Mouse (Mus musculus) common myeloid progenitor, adult 5-6 weeks (primary cell): Measurements from ENCODE around the gene Nup188. TPM values are rescaled to one million over a fixed set of nuclear protein-coding genes. Genes with fewer than 3 reads are reported as not detected.

Experiments used
- ATAC-seq: replicated peaks from 2 replicates; pipeline ENCODE4 v1.8.0; 2016; ENCODE audit warnings: low read depth, mild to moderate bottlenecking, moderate TSS enrichment, inconsistent platforms; ENCODE audit not compliant: poor library complexity, severe bottlenecking
- total RNA-seq: library from RNA; stranded (forward); fragments of 200-1000, 187-1606 nt; gene quantifications from 2 replicates; pipeline ENCODE4 v1.2.3, GENCODE M21; 2017

Nup188 gene
- total RNA-seq, 1 experiment from 2014 or later = 31.6 TPM

DNA sequence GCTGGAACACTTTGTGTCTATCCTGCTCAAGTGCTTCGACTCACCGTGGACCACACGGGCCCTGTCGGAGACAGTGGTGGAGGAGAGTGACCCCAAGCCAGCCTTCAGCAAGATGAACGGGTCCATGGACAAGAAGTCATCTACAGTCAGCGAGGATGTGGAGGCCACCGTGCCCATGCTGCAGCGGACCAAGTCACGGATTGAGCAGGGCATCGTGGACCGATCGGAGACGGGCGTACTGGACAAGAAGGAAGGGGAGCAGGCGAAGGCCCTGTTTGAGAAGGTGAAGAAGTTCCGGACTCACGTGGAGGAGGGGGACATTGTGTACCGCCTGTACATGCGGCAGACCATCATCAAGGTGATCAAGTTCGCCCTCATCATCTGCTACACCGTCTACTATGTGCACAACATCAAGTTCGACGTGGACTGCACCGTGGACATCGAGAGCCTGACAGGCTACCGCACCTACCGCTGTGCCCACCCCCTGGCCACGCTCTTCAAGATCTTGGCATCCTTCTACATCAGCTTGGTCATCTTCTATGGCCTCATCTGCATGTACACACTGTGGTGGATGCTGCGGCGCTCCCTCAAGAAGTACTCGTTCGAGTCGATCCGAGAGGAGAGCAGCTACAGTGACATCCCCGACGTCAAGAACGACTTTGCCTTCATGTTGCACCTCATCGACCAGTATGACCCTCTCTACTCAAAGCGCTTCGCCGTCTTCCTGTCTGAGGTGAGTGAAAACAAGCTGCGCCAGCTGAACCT lies 30.4 kb upstream of the Nup188 start:
- no peak for ATAC-seq

GRCm38 (mm10) chr2:30256616-30257350 lies 29.4 kb upstream of the Nup188 start:
- ATAC-seq = no peak

DNA sequence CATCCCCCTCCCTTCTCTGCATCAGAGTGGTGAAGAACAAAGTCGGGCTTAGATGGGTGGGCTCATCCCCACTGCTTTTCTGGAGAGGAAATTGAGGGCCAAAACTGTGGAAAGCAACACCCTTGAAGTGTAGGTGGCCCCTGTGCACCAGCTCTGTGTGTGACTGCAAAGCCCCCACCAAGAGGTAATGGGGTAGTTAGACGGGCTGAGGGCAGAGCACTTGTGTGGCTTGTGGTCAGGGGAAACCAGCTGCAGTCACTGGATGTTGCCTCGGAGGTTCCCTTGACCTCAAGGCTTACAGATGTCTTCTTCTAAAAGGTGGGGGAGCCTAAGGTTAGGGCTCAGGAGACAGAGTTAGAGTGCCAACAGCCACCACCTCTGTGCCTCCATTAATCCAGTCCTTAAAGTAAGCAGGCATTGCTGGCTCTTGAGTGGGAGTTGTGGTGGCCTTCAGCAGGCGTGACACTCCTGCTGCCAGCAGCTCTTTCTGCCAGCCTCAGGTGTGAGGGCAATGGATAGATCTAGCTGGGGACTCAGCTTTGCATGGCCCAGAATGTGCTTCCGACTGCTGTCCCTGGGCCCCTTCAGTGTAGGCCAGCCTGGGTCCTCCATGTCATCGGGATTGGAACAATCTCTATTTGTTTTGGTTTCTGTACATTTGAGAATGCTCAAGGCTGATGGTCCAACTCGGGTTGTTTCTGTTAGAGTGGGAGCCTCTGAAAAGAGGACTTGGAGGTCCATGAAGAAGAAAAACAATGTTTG lies 28.3 kb upstream of the Nup188 start:
- ATAC-seq = peak; percentile 68

DNA sequence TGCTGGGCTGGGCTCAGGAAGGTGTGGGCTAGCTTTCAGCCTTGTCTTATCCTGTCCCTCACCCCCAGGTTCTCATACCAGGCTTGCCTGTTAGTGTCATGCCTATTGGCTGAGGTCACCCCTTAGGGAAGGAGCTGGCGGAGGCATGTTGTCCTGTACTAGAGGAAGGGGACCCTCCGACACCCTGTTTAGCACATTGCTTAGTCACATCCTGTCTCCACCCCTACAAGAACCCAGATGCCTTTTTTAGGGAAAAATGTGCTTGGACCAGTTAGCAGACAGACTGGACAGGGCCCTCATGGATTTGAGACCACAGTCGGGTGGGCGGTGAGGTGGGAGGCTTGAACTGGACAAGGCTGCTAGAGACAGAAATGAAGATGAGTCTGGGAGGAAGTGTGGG lies 27.6 kb upstream of the Nup188 start:
- ATAC-seq = 0 out of 2 replicates have a peak, but pooled peaks have one; percentile 12

DNA sequence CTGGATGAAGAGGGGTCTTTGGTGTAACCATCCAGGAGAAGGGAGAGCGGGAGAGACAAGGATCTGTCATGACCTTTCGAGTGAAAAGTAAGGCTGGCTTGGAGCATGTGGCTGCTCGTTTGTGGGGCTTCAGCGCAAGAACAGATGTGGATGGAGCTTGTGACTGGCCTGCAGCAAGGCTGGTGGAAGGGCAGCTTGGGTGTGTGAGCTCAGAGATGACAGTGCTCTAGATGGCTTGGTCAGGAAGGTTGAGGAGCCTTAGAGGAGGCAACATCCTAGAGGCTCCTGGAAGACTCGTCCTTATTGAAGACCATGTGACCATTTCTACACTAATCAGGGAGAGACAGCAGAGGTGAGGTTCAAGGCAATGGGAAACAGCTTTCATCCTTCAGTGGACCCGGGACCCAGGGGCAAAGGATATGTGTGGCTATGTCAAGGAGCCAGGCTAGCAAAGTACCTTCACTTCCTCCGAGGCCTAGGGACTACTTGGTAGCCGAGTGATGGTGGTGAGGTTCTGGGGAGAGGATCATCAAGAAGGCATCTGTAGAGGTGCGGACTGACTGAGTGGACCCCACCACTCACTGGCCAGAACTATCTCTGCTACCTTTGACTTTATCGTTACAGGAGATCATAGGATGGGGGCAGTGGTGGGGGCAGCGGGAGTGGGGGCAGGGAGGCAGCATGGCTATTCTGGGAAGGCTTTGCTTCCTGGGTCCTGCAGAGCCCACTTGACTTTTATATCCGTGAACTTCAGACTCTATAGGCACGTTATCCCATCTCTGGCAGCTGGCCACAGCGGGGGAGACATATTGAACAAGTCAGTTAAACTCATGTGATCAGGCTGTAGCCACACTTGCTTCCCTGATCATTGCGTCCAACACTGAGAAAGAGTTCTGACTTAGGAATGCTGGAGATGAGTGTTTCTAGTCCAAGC lies 26.8 kb upstream of the Nup188 start:
- no peak for ATAC-seq

GRCm38 (mm10) chr2:30261064-30261736 lies 25.0 kb upstream of the Nup188 start:
- ATAC-seq = no peak

- no peak for ATAC-seq
These were observed 24.0 kb upstream of the Nup188 start for GRCm38 (mm10) chr2:30261921-30262839.

DNA sequence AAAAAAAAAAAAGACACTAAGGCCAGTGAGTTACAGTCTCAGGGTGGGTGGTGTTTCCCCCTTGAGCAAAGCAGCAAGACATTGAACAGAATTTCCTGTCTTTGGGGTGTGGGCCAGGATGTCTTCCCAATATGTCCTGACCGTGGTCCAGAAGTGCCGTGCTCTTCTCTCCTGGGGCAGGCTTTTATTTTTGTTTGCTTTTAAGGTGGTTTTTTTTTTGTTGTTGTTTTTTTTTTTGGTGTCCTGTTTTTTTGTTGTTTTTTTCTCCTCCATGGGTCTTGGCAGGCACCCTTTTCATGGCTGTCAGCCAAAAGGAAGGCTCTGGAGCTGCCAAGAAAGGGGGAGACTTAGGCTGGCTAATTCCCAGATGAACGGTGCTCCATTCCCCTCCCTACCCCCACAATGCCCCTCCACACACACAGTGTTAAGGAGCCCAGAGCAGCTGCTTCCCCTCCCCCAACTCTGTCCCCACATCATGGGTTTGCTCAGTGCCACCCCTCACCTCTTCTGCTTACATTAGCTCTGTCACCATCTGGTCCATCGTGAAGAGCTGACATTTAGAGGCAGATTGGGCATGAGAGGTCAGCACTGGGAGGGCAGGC lies 23.3 kb upstream of the Nup188 start:
- no peak for ATAC-seq

GRCm38 (mm10) chr2:30263811-30264210 lies 22.4 kb upstream of the Nup188 start:
- no peak for ATAC-seq

DNA sequence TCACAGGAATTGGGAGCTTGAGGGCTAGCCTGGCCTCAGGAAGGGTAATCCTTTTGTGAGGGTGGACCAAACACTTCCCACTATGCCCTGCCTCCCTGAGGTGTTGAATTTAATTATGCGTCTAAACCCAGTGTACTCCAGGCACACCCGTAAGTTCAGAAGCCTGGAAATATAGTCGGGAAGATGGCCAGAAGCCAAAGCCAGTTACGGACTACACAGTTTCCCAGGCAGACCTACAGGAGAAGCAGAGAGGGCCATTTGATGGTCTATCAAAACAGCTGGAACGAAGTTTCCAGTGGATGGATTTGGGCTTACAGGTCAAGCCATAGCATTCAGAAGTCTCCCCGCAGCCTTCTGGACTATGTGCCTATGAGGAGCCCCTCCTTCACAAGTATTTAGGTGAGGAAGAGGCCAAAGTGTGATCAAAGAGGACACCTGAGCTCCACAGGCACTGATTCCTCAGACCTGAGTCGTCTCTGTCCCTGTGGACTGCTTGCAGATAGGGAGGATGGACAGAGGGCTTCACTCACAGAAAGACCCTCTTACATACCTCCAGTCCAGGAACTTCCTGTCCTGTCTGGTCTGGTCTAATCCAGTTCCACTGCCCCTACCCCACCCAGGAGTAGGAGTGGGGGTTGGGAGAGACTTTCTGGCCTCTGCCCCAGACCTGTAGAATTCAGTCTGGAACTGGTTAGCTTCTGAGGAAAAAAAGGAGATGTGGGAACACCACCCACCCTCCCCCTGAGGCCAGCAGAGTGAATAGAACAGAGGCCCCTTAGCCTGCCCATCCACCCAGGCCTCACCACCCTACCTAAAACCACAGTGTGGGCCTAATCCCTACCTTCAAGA lies 21.3 kb upstream of the Nup188 start:
- ATAC-seq = no peak

GRCm38 (mm10) chr2:30265767-30266253 lies 20.4 kb upstream of the Nup188 start, which contains the start of gene Phyhd1:
TSS of gene Phyhd1 (plus strand) at chr2:30266203.
- ATAC-seq = no peak

DNA sequence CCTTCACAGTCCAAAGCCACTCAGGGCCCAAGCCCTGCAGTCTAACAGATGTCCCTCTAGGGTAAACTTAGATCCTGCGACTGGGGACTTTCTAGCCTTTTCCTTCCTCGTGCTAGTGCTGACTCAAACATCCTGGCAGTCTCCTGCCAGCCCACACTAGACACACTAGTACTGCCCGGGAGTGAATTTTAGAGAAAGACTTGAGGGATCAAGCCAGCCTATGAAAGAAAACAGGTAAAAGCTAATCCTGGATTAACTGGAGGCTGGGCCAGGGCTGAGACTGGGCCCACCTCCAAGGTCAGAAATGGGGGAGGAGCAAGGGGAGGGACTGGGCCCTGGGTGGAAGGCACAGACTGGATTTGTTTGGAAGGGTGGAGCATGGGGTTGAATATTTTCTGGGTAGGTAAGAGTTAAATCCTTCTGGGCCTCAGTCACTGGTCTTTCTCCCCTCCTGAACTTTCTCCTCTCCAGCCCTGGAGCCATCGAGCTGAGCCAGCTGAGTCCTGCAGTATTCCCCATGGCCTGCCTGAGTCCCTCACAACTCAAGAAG lies 19.7 kb upstream of the Nup188 start:
- no peak for ATAC-seq

GRCm38 (mm10) chr2:30267466-30267865 lies 18.7 kb upstream of the Nup188 start:
- ATAC-seq = no peak

GRCm38 (mm10) chr2:30268371-30268770 lies 17.8 kb upstream of the Nup188 start:
- no peak for ATAC-seq

- no peak for ATAC-seq
These were observed 16.8 kb upstream of the Nup188 start for GRCm38 (mm10) chr2:30269241-30269990.

- ATAC-seq = peak; percentile 89
These were observed 16.1 kb upstream of the Nup188 start for GRCm38 (mm10) chr2:30270134-30270533.
